Mouse (Mus musculus) heart, embryonic 15.5 days (tissue): ENCODE measurements at regions not wholly inside any gene's neighbourhood (a gene's known extent, or its start where the extent isn't known, plus 50 kb on each side); places are given as distances from the start of the nearest gene placed in this dataset.

ENCODE experiments used
- ATAC-seq: fragments of 200-750 bp; cut with Nextera tagmentation; replicated peaks from 2 replicates; pipeline ENCODE4 v1.8.0; 2017; ENCODE audit warnings: low read depth, moderate TSS enrichment; ENCODE audit not compliant: insufficient number of reproducible peaks, insufficient read depth, low FRiP score
- H3K27ac ChIP-seq: fragments of 300-500 bp; sonication (generic); 2 replicates; pipeline ENCODE4 v1.5.1; 2015; ENCODE audit warnings: mild to moderate bottlenecking, inconsistent platforms
- H3K27me3 ChIP-seq: fragments of 300-500 bp; sonication (generic); 2 replicates; pipeline ENCODE4 v1.6.1; 2015; ENCODE audit warnings: inconsistent platforms
- H3K36me3 ChIP-seq: fragments of 300-500 bp; sonication (generic); 2 replicates; pipeline ENCODE4 v1.6.1; 2015; ENCODE audit warnings: mild to moderate bottlenecking, inconsistent platforms
- H3K4me1 ChIP-seq: fragments of 300-500 bp; sonication (generic); replicated peaks from 2 replicates; pipeline ENCODE4 v1.6.1; 2015; ENCODE audit warnings: inconsistent platforms
- H3K4me2 ChIP-seq: fragments of 300-500 bp; sonication (generic); 2 replicates; pipeline ENCODE4 v1.6.1; 2015; ENCODE audit warnings: inconsistent platforms, mild to moderate bottlenecking, moderate library complexity
- H3K4me3 ChIP-seq: fragments of 300-500 bp; sonication (generic); 2 replicates; pipeline ENCODE4 v1.5.1; 2015; ENCODE audit warnings: mild to moderate bottlenecking, inconsistent platforms
- H3K9ac ChIP-seq: fragments of 300-500 bp; sonication (generic); 2 replicates; pipeline ENCODE4 v1.6.1; 2015; ENCODE audit warnings: mild to moderate bottlenecking, inconsistent platforms
- H3K9me3 ChIP-seq: fragments of 300-500 bp; sonication (generic); replicated peaks from 2 replicates; pipeline ENCODE4 v1.6.1; 2016; ENCODE audit warnings: inconsistent platforms
- WGBS: fragments of 180-500 bp; shearing (Covaris S2); methylation state at CpG from one replicate; pipeline ENCODE4 v1.1.7; 2015; ENCODE audit warnings: mixed read lengths; 5-methylcytosine and 5-hydroxymethylcytosine counted together

DNA sequence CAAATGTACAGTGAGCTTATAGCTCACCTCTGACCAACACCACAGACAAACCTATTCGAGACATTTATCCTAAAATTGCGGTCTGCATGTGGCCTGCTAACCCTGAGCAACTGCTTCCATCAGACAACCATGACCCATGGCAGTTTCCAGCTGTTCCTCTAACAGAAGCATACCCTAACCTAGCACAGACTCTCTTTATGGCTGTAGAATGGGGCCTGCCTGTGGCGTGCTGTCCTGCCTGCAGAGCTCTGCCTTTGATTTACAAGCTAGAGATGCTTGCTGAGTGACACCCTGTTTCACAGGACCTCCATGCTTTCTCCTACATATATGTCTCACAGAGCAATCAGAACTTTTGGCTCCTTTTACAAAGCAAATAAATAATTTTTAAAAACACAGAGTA is 208.2 kb upstream of the Negr1 start:
- WGBS: 66% methylated on average over 3 of the region's 3 CpGs
- H3K9me3 ChIP-seq: no peaks in the 10 kb centered on the region
- no peak overlapping the region for H3K9ac ChIP-seq
- no peaks in the 10 kb centered on the region for H3K4me1 ChIP-seq
- no peak overlapping the region for H3K4me2 ChIP-seq
- H3K36me3 ChIP-seq: no peaks in the 10 kb centered on the region
- H3K27ac ChIP-seq: no peak overlapping the region
- no peak for ATAC-seq
- H3K27me3 ChIP-seq: no peaks in the 10 kb centered on the region
- H3K4me3 ChIP-seq: no peak overlapping the region

DNA sequence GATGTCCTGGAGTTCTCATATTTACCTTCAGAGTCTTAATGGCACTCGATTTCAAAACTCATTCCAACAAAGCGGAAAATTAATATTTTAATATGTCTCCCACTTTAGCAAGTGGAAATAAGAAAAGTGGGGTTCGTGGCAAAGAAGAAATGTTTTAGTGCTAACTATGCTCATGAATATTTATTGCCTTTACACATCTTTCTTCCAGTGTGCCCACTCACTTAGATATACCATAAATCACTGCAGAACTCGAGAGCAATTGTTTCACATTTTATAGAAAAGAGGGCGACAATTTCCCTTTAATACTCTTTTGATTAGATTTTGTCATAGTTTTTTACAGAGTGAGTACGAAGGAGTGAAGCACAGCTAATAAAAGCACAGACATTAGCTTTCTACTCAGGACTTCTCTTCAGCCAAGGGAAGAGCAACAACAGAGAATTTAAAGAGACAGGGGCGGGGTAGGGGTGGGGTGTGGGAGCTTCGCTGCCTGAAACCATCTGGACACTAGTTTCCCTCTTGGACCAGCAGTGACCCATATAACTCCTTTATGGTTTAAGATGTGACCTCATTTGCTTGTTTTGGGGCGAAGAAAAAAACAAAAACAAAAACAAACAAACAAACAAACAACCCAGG is 207.6 kb upstream of the Negr1 start:
- H3K27me3 ChIP-seq: no peaks in the 10 kb centered on the region
- H3K4me2 ChIP-seq: no peak overlapping the region

DNA sequence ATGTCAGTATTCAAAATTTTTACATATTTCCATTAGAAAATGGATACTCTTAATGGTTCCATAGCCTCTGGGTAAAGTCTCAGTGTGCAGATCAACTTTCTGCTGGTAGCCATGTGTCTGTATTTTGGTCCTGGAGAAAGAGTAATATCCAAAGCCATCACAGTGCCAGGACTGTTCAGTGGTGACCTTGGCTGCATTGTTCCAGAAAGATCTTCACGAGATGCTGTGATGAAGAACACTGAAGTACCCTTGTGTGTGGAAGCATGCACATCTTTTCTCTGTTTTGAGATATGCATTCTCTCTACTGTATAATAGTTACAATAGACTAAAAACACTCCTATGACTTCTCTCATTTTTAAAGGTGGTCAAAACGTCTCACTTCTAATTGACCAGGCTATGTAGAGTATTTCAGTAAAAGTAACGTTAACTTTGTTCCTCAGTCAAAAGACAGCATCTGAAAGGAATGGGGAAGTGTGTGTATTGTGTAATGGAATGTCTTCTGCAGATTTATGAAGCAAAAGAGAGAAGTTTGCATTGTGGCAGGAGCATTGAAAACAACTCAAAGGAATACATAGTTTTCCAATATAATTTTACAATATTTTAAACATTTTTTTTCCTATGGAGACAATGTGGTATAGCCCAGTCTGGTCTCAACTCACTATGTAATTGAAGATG is 192.8 kb upstream of the Negr1 start:
- Histone ChIP-seq H3K4me3 (no peak overlapping the region), H3K9me3 (no peaks in the 10 kb centered on the region), H3K27ac (no peak overlapping the region), H3K9ac (no peak overlapping the region), H3K4me2 (no peak overlapping the region), H3K4me1 (no peaks in the 10 kb centered on the region), H3K36me3 (no peaks in the 10 kb centered on the region), H3K27me3 (no peaks in the 10 kb centered on the region)
- WGBS: 67% methylated on average over 3 of the region's 3 CpGs
- ATAC-seq: no peak

More for the DNA sequence above, 207.6 kb upstream of the Negr1 start:
- no peak overlapping the region for H3K9ac ChIP-seq
- no peaks in the 10 kb centered on the region for H3K36me3 ChIP-seq
- H3K27ac ChIP-seq: no peak overlapping the region
- no peaks in the 10 kb centered on the region for H3K4me1 ChIP-seq
- H3K9me3 ChIP-seq: no peaks in the 10 kb centered on the region
- ATAC-seq: no peak
- no peak overlapping the region for H3K4me3 ChIP-seq
- 74% methylated on average over 9 of the region's 9 CpGs for WGBS

DNA sequence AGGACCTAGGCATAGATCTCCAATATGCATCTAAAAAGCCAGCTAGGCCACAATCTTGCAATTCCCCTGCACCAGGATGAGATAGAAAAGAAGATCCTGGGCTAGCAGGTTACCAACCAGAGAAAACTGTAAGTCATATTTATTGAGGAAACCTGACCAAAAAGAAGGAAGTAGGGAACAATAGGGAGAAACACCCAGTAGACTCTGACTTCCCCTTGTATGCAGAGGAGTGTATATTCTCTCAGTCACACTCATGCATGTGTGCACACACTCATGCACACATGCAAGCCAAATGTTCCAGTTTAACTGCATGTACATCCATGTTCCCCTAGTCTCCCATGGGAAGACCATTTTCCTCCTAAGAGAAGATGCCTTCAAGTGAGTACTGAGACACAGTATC is 184.9 kb upstream of the Negr1 start:
- no peak overlapping the region for H3K4me2 ChIP-seq
- H3K27me3 ChIP-seq: no peaks in the 10 kb centered on the region
- H3K27ac ChIP-seq: no peak overlapping the region
- H3K9ac ChIP-seq: no peak overlapping the region
- H3K9me3 ChIP-seq: no peaks in the 10 kb centered on the region
- H3K4me3 ChIP-seq: no peak overlapping the region
- no peaks in the 10 kb centered on the region for H3K4me1 ChIP-seq
- ATAC-seq: no peak
- H3K36me3 ChIP-seq: no peaks in the 10 kb centered on the region

DNA sequence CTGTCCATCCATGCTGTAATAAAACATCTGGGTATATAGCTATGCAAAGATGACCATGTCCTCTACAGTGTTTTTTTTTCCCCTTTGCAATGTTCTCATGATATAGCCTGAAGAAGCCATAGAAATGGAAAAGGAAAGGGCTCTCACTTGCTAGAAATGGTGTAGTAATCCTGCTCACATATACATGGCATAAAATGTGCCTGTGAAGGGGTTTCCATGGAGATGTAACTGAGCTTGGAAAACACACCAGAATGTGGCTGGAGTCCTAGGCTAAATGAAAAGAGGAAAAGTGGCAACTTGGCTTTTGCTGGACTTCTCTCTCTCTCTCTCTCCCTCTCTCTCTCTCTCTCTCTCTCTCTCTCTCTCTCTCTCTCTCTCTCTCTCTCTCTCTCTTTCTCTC is 178.7 kb upstream of the Negr1 start:
- Histone ChIP-seq H3K9ac (no peak overlapping the region), H3K27me3 (no peaks in the 10 kb centered on the region)
- no peak for ATAC-seq

DNA sequence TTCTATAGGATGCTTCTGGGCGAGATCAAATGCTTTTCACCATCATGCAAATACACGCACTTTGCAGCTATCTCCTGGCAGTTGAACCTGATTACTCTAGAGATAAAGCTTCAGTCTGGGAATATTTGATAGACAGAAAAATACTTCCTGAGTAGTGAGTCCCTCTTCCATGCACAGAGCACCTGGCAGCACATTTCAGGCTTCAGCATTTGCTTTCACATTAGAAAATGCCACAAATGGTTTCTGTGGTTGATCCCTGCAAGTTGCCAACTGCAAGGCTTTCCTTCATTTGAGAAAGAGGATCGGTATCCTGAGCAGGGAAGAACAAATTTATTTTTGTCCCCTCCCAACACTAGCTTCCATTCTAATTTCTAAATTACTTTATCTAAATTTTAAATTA is 155.5 kb upstream of the Negr1 start:
- no peaks in the 10 kb centered on the region for H3K27me3 ChIP-seq
- H3K27ac ChIP-seq: no peak overlapping the region
- H3K36me3 ChIP-seq: no peaks in the 10 kb centered on the region
- WGBS: 67% methylated on average over 3 of the region's 3 CpGs
- no peak overlapping the region for H3K4me3 ChIP-seq
- no peak overlapping the region for H3K4me2 ChIP-seq
- H3K9me3 ChIP-seq: no peaks in the 10 kb centered on the region
- no peaks in the 10 kb centered on the region for H3K4me1 ChIP-seq
- ATAC-seq: no peak
- no peak overlapping the region for H3K9ac ChIP-seq

More for the DNA sequence above, 178.7 kb upstream of the Negr1 start:
- Histone ChIP-seq H3K4me3 (no peak overlapping the region), H3K27ac (no peak overlapping the region), H3K4me1 (no peaks in the 10 kb centered on the region), H3K4me2 (no peak overlapping the region), H3K36me3 (no peaks in the 10 kb centered on the region), H3K9me3 (no peaks in the 10 kb centered on the region)

DNA sequence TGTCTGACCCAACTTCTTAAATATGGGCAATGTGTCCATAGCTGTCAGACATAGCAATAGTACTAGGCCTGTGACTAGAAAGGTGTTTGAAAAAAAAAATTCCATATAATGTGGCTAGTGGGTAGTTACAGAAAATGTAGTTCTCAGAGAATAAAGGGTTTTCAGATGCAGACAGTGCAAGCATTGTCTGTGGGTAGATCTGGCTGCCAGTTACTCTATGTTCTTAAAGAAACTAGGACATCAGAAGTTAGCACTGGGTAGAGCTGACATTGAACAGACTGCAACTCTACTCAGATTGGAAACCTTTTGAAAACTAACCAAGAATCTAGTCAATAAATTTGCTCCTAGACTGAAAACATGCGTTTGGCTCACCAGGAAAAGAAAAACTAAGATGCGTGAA is 154.5 kb upstream of the Negr1 start:
- Histone ChIP-seq H3K27me3 (no peaks in the 10 kb centered on the region), H3K9ac (no peak overlapping the region), H3K36me3 (no peaks in the 10 kb centered on the region), H3K4me3 (no peak overlapping the region), H3K27ac (no peak overlapping the region), H3K4me1 (no peaks in the 10 kb centered on the region), H3K4me2 (no peak overlapping the region), H3K9me3 (no peaks in the 10 kb centered on the region)
- ATAC-seq: no peak
- WGBS: 75% methylated on average over 2 of the region's 2 CpGs

DNA sequence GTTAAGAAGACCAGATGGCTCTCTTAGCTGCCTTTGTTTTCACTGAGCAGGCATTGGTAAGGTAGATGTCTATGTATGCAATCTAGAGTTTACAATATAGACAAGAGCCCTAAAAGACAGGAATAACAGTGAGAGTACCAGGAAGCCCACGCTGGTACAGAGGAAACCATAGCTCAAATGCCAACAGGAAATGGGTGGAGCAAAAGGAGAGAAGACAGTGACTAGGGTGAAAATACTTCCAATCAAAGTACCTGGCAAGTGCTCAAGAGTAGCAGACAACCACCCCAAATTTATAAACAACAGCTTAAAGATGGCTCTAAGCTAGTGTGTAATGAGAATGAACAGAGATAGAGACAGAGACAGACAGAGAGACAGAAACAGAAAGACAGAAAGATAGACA is 151.5 kb upstream of the Negr1 start:
- Histone ChIP-seq H3K27me3 (no peaks in the 10 kb centered on the region), H3K9ac (no peak overlapping the region), H3K4me3 (no peak overlapping the region), H3K36me3 (no peaks in the 10 kb centered on the region), H3K4me1 (no peaks in the 10 kb centered on the region), H3K4me2 (no peak overlapping the region), H3K9me3 (no peaks in the 10 kb centered on the region), H3K27ac (no peak overlapping the region)
- no peak for ATAC-seq
- WGBS: 24% methylated on average over 1 of the region's 1 CpGs

DNA sequence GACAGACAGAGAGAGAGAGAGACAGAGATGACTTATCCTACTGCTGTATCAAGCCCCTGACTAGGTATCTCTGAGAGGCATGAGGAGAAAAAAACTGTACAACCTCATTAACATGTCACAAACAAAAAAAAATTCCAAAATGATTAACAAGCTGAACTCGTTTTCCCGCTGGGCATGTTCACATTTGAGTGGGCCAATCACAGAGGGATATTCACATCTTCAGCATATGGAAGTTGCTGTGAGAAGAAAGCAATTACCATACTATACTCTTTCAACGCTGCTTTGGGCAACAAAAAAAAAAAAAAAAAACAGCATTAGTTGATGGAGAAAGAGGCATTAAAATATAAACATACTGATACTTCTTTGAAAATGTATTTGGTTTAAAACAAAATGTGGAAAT is 148.8 kb upstream of the Negr1 start:
- no peak overlapping the region for H3K27ac ChIP-seq
- H3K27me3 ChIP-seq: no peaks in the 10 kb centered on the region
- no peak overlapping the region for H3K9ac ChIP-seq
- no peak for ATAC-seq
- WGBS: 79% methylated on average over 3 of the region's 3 CpGs
- H3K4me2 ChIP-seq: no peak overlapping the region
- no peaks in the 10 kb centered on the region for H3K36me3 ChIP-seq
- H3K4me1 ChIP-seq: no peaks in the 10 kb centered on the region
- H3K4me3 ChIP-seq: no peak overlapping the region
- H3K9me3 ChIP-seq: no peaks in the 10 kb centered on the region

DNA sequence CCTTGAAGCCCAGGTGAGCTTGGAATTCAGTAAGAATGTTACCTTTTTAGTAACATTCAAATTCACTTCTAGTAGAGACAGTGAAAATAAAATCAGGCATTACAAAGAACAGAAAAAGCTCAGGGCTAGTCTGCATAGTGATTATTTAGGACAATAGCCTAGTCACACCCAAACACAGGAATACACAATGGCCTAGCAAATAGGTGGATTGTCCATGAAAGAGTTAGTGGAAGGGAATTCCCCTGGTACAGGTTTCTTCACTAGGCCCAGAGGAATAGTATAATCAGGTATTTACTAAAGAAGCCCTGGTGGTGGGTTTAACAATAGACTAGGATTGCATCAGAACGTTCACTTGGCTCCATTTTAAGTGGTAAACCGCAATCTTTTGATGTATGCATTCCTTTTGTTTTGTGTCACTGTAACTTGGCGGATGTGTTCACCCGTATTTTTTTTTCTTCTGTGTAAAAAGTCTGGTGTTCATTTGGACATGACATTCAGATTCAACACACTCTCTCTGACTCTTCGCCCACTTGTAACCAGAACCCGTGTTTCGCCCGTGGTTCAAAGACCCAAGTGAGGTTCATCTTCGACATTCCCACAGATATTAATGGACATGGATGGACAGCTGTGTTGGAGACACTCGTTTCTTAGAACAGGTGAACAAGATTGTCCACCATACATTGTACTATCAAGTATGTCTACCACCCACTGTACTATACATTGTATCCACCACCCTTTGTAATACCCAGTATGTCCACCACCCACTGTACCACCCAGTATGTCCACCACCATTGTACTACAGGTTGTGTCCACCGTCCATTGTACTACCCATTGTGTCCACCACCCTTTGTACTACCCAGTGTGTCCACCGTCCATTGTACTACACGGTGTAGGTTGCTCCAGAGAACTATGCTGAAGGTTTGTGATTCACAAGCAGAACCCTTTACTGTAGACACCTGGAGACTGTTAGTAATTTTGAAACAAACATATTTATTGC is 146.9 kb upstream of the Negr1 start:
- H3K4me2 ChIP-seq: no peak overlapping the region
- no peaks in the 10 kb centered on the region for H3K4me1 ChIP-seq
- ATAC-seq: peak; percentile 47; the same call in 1 of the 2 replicates
- no peaks in the 10 kb centered on the region for H3K9me3 ChIP-seq
- no peaks in the 10 kb centered on the region for H3K27me3 ChIP-seq
- H3K27ac ChIP-seq: no peak overlapping the region
- no peaks in the 10 kb centered on the region for H3K36me3 ChIP-seq
- WGBS: 84% methylated on average over 13 of the region's 13 CpGs
- no peak overlapping the region for H3K9ac ChIP-seq
- H3K4me3 ChIP-seq: no peak overlapping the region

DNA sequence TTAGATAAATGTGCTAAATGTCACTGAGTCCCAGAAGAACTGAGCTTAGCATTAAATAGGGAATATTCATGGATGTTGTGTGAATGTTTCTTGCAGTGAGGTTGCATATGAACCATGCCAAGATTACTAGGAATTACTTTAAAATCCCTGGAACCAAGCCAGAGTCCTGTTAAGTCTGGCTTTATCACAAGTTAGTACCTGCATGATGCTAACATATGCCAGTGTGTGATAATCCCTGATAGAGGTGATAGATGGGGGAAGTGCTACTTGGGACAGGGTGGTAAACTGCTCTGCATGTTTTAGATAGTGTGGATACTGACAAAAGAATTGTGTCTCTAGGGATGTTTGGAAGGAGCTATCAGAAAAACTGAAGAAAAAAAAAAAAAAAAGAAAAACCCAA is 143.5 kb upstream of the Negr1 start:
- no peaks in the 10 kb centered on the region for H3K27me3 ChIP-seq
- no peak overlapping the region for H3K4me3 ChIP-seq
- no peaks in the 10 kb centered on the region for H3K36me3 ChIP-seq
- no peak for ATAC-seq
- H3K9me3 ChIP-seq: no peaks in the 10 kb centered on the region
- H3K27ac ChIP-seq: no peak overlapping the region
- H3K4me1 ChIP-seq: no peaks in the 10 kb centered on the region
- H3K9ac ChIP-seq: no peak overlapping the region
- no peak overlapping the region for H3K4me2 ChIP-seq
